Mouse (Mus musculus): ENCODE measurements around the gene Mdm1. TPM values are rescaled to one million over a fixed set of nuclear protein-coding genes. Genes with fewer than 3 reads are reported as not detected.
A peak's percentile ranks its signal among the peaks of the same experiment; 100 is the strongest.
"Not testable (repeated sequence)": the region's sequence is repeated elsewhere in the genome, so short reads cannot be mapped to it uniquely, and the experiment has no call there.

Mdm1 gene
- total and polyA plus RNA-seq, 2 experiments from 2014 or later = 23.0 to 31.0 TPM

DNA sequence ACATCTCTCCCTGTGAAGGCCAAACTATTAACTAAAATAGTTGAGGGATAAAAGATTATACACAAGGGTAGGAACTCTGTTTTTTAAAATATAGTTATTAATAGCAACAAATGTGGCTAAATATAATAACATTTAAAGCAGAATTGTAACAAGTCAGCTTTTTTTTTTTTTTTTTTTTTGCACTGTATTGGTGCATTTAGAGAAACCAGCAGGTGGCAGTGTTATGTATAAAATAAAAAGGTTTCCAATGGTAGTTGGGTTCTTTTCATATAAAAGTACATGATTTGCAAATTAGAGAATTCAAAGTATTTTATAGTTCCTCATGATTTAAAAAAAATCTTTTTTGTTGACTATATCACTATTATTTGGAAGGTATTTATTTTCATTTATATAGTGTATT, 14.3 kb downstream of the Mdm1 start:
- Histone ChIP-seq H3K27me3 (ENCODE audit: insufficient read depth, low read length) (no peaks in the 10 kb centered on the region), H3K4me3 (ENCODE audit: low read length) (no peak overlapping the region), H3K9ac (replicated peaks; ENCODE audit: low read length) (no peak overlapping the region), H3K27ac (no peak overlapping the region), H3K36me3 (ENCODE audit: insufficient read depth, low read length) (peaks cover 22% of the 10 kb centered on the region), H3K9me3 (ENCODE audit: low read length) (no peaks in the 10 kb centered on the region), H3K4me1 (ENCODE audit: insufficient read depth, low read length) (no peaks in the 10 kb centered on the region), H3K4me2 (ENCODE audit: low read depth, low read length) (no peak overlapping the region)
- no peak for ATAC-seq
- DNase-seq (ENCODE audit: low spot score) = peak; percentile 76
- TF ChIP-seq CTCF (IDR thresholded peaks at IDR 0.05; ENCODE audit: low read depth) = peak; percentile 50

DNA sequence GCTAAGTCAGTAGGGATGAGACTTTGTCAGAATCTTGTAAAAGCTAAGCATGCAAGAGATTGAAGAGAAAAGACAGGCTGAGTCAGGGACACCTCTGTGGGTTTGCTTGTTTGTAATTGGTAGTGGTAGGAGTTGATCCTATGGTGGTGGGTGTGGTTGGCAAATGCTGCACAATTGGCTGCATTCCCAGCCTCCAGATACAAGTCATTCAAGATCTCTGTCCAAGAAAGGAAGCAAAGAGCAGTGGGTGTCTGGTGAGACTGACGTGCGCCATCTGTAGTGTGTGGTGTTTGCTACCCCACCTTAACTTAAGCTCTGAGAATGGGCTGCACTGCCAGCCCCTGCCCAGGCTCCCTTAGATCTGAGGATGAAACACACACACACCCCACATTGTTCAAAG, 19.5 kb downstream of the Mdm1 start:
- no peak overlapping the region for H3K4me3 ChIP-seq (ENCODE audit: low read length)
- DNase-seq (ENCODE audit: low spot score) = no peak
- TF ChIP-seq CTCF (IDR thresholded peaks at IDR 0.05; ENCODE audit: low read depth) = no peak
- H3K36me3 ChIP-seq (ENCODE audit: insufficient read depth, low read length) = peaks cover 34% of the 10 kb centered on the region
- no peak overlapping the region for H3K4me2 ChIP-seq (ENCODE audit: low read depth, low read length)
- H3K9me3 ChIP-seq (ENCODE audit: low read length) = no peaks in the 10 kb centered on the region
- ATAC-seq = no peak
- no peak overlapping the region for H3K27ac ChIP-seq
- H3K27me3 ChIP-seq (ENCODE audit: insufficient read depth, low read length) = no peaks in the 10 kb centered on the region
- no peak overlapping the region for H3K9ac ChIP-seq (replicated peaks; ENCODE audit: low read length)
- no peaks in the 10 kb centered on the region for H3K4me1 ChIP-seq (ENCODE audit: insufficient read depth, low read length)
- 51% methylated on average over 2 of the region's 2 CpGs for WGBS

DNA sequence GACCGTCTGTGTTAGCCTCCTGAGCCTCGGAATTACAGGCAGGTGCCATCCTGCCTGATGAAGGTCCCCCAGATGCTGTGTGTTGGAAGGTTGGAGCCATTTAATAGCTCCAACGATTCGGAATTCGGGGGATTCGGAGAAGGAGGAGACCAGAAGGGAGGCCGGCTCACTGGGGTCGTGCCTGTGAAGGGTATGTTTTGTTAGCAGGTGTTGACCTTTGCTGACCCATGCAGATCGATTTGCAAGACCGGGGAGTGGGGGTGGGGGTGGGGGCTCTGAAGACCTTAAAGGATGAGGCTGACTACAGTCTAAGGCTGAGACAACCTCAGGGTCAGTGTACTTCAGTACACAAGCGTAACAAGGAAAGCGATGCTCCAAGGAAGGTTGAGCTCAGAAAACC, 27.6 kb downstream of the Mdm1 start:
- no peak for TF ChIP-seq CTCF (IDR thresholded peaks at IDR 0.05; ENCODE audit: low read depth)
- 54% methylated on average over 12 of the region's 12 CpGs for WGBS

DNA sequence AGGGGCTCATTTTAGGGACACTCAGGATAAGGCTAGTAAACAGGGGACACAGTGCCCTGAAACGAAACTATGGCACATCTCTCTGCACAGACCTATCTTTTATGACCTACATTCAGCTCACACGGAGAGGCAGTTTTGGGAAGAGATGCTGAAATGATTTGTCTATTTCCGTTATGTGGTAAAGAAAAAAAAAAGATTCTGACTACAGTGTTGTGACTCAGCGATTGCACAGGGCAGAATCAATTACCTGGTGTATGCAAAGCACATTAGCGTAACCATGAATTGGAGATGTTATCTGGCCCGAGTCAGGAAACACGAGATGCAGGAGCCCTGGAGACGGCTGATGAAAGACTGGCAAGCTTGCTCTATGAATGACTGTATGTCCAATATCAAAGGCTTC, 30.8 kb downstream of the Mdm1 start:
- H3K27ac ChIP-seq = no peak overlapping the region
- H3K4me1 ChIP-seq (ENCODE audit: insufficient read depth, low read length) = no peaks in the 10 kb centered on the region
- WGBS = 74% methylated on average over 8 of the region's 8 CpGs
- no peaks in the 10 kb centered on the region for H3K27me3 ChIP-seq (ENCODE audit: insufficient read depth, low read length)
- no peak for TF ChIP-seq CTCF (IDR thresholded peaks at IDR 0.05; ENCODE audit: low read depth)
- ATAC-seq (no peak), DNase-seq (ENCODE audit: low spot score) (no peak)
- no peaks in the 10 kb centered on the region for H3K9me3 ChIP-seq (ENCODE audit: low read length)
- no peaks in the 10 kb centered on the region for H3K36me3 ChIP-seq (ENCODE audit: insufficient read depth, low read length)
- no peak overlapping the region for H3K4me2 ChIP-seq (ENCODE audit: low read depth, low read length)
- no peak overlapping the region for H3K9ac ChIP-seq (replicated peaks; ENCODE audit: low read length)
- no peak overlapping the region for H3K4me3 ChIP-seq (ENCODE audit: low read length)

More for the DNA sequence above, 27.6 kb downstream of the Mdm1 start:
- Histone ChIP-seq H3K27me3 (ENCODE audit: insufficient read depth, low read length) (no peaks in the 10 kb centered on the region), H3K36me3 (ENCODE audit: insufficient read depth, low read length) (peaks cover 12% of the 10 kb centered on the region; the same call in 1 of the 2 replicates), H3K27ac (no peak overlapping the region), H3K4me3 (ENCODE audit: low read length) (no peak overlapping the region), H3K9me3 (ENCODE audit: low read length) (no peaks in the 10 kb centered on the region), H3K9ac (replicated peaks; ENCODE audit: low read length) (no peak overlapping the region), H3K4me1 (ENCODE audit: insufficient read depth, low read length) (no peaks in the 10 kb centered on the region), H3K4me2 (ENCODE audit: low read depth, low read length) (no peak overlapping the region)
- ATAC-seq (no peak), DNase-seq (ENCODE audit: low spot score) (no peak)

DNA sequence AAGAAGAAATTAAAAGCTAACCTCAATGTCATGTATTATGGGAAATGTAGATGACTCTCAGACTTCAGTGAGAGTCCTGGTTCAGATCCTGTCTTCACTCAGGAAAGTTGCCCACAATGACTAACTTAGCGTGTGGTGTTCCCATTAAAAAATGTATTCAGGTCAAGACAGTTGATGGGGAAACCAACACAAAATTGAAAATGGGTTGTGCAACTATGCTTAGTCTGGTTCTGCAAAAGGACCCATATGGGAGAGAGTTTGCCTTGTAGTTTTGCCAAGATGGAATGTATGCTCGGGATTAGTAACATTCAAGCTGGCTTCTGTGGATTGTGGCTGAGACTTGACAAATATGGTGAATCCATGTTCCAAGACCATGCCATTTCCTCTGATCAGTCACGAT, 31.3 kb downstream of the Mdm1 start:
- no peak for ATAC-seq

DNA sequence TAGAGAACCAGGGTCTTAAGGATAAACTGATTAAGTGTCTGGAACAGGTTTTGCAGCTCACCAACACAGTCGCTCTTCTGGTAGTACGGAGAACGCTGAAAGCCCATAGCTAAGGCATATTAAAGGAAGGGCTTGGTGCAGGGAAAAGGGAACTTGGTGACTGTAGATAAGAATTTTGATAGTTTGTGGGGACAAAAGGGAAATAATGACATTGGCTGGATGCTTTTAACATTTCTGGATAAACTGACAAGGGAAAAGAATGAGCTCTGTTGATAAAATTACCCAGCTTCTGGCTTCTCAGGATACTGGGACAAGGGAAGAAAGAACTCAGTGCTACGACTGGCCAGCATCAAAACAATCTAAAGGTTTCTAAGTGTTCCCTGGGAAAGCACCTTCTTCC, 33.9 kb downstream of the Mdm1 start:
- not testable (repeated sequence) for H3K4me2 ChIP-seq (ENCODE audit: low read depth, low read length); H3K36me3 ChIP-seq (ENCODE audit: insufficient read depth, low read length); H3K4me1 ChIP-seq (ENCODE audit: insufficient read depth, low read length); H3K27ac ChIP-seq; DNase-seq (ENCODE audit: low spot score); H3K4me3 ChIP-seq (ENCODE audit: low read length); ATAC-seq; H3K9ac ChIP-seq (replicated peaks; ENCODE audit: low read length); H3K27me3 ChIP-seq (ENCODE audit: insufficient read depth, low read length); H3K9me3 ChIP-seq (ENCODE audit: low read length)
- 93% methylated on average over 4 of the region's 4 CpGs for WGBS

More for the DNA sequence above, 31.3 kb downstream of the Mdm1 start:
- no peak for DNase-seq (ENCODE audit: low spot score)
- no peaks in the 10 kb centered on the region for H3K36me3 ChIP-seq (ENCODE audit: insufficient read depth, low read length)
- TF ChIP-seq CTCF (IDR thresholded peaks at IDR 0.05; ENCODE audit: low read depth) = no peak
- H3K4me3 ChIP-seq (ENCODE audit: low read length) = no peak overlapping the region
- 88% methylated on average over 3 of the region's 3 CpGs for WGBS
- no peaks in the 10 kb centered on the region for H3K9me3 ChIP-seq (ENCODE audit: low read length)
- H3K27ac ChIP-seq = no peak overlapping the region
- no peak overlapping the region for H3K4me2 ChIP-seq (ENCODE audit: low read depth, low read length)
- no peak overlapping the region for H3K9ac ChIP-seq (replicated peaks; ENCODE audit: low read length)
- no peaks in the 10 kb centered on the region for H3K4me1 ChIP-seq (ENCODE audit: insufficient read depth, low read length)
- H3K27me3 ChIP-seq (ENCODE audit: insufficient read depth, low read length) = no peaks in the 10 kb centered on the region

DNA sequence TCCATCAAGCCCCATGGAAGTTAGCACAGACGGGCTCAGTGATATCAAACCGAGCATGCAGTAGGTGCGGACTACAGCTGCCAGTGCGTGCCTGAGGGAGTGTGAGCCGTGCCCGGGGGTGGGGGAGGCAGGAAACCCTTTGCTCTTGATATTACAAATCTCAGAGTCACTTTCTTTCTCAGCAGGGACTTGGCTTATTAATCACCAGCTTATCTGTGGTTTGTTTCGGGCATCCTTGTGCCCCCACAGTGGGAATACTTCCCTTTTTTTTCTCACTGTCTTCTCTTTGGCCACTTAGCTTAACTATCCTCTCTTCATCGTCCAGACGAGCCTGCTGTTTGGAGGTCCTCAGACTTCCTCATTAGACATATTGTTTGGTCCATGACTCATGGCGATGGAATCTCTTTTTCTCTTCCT, 37.1 kb downstream of the Mdm1 start:
- no peak overlapping the region for H3K9ac ChIP-seq (replicated peaks; ENCODE audit: low read length)
- DNase-seq (ENCODE audit: low spot score) (no peak), ATAC-seq (no peak)
- H3K4me2 ChIP-seq (ENCODE audit: low read depth, low read length) = no peak overlapping the region
- no peaks in the 10 kb centered on the region for H3K4me1 ChIP-seq (ENCODE audit: insufficient read depth, low read length)
- H3K36me3 ChIP-seq (ENCODE audit: insufficient read depth, low read length) = no peaks in the 10 kb centered on the region
- no peaks in the 10 kb centered on the region for H3K9me3 ChIP-seq (ENCODE audit: low read length)
- no peaks in the 10 kb centered on the region for H3K27me3 ChIP-seq (ENCODE audit: insufficient read depth, low read length)
- 78% methylated on average over 10 of the region's 10 CpGs for WGBS
- no peak overlapping the region for H3K4me3 ChIP-seq (ENCODE audit: low read length)
- no peak for TF ChIP-seq CTCF (IDR thresholded peaks at IDR 0.05; ENCODE audit: low read depth)
- no peak overlapping the region for H3K27ac ChIP-seq

Data from hindbrain, postnatal 0 days (tissue).